Mouse (Mus musculus): Measurements from ENCODE around the gene Slc13a1.
"Not testable (repeated sequence)": the region's sequence is repeated elsewhere in the genome, so short reads cannot be mapped to it uniquely, and the experiment has no call there.

Gene Slc13a1

DNA sequence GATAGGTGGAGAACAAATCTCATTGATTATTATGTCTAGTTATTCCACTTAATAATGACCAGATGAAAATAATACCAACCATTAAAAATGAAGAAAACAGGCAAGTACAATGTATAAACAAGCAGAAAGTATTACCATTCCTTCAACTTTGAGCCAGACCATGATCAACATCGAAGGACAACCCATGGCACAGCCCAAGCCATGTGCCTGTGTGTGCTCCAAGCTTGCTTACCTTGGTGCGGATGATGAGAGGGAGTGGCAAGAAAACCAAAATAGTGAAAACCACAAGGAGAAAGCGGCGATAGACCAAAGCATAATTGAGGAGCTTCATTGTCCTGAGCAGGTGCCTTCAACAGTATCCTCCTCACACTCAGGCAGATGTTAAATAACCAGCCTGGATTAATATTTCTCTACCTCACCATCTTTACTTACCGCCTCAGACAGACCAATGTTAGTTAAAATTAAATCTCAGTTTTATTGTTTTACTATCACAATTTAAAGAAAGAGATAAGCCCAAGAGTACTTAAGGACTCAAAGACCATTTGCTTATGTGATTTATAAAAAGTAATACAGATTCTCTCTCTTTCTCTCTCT is at the start of gene Slc13a1:
TSS of gene Slc13a1 (minus strand) at position 359 of the 594 bp plus-strand sequence.
- no peak for DNase-seq

DNA sequence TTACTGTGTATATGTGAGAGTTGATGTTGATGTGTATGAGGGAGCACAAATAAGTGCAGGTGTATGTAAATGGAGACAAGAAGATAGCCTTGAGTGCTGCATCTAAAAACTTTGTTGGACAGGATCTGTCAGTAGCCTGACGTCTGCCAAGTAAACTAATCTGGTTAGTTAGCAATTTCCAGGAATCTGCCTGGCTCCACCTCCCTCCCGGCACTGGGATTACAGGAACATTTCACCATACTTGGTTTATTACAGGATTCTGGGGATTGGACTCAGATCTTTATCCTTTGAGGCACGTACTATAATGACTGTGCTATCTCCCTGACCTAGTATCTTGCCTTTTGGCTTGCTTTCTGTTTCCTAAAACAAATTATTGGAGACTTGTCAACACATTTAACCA is 40.0 kb upstream of the Slc13a1 start:
- no peak for DNase-seq

DNA sequence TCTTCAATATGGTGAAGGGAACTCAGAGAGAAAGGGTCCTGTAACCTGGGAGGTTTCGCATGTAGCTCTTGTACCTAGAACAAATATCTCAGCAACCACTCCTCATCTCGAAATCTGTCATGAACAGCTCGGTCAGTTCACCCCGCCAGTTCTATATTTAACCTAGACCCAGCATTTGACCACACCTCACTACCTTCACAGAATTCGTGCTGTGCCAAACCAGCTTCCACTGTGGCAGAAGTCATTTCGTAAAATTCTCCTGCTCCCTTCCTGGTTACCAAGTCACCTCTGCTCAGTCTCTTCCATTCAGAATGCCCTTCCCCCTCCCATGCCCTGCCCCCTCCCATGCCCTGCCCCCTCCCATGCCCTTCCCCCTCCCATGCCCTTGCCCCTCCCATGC is 34.3 kb upstream of the Slc13a1 start:
- DNase-seq = peak; percentile 45

DNA sequence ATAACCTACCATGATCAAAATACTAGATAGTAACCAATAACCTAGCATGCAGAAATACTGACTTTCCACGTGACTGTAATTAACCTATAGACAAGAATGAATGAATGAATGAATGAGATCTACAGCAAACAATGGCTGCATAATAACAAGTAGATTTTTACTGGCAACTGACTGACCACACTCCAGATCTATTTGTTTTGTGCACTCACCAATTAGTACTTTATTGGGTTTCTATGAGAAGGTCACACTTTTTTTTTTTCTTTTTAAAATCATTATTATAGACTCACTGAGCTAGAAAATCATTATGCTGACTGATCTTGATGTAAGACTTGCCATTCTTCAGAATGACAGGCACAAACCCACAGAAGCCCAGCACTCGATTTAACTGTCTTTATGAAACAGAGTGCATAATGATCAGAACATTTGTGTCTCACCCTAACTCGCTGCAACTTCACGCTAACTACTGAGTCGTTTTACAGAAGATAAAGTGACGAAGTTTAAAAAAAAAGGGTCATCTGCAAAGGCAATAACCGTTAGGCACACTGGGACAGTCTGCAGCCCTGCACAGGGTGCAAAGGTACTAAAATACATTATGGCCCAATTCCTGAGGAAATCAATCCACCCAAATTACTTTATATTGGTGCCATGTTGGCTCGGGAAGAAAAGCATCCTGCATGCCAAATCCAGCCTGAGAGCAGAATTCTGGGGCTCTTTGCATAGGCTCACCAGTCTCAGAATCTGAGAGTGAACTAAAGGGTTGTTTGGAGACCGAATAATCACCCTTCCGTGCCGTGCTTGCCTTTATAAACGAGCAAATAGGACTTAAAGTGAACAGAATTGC is 33.0 kb upstream of the Slc13a1 start:
- peak; percentile 57 for DNase-seq

DNA sequence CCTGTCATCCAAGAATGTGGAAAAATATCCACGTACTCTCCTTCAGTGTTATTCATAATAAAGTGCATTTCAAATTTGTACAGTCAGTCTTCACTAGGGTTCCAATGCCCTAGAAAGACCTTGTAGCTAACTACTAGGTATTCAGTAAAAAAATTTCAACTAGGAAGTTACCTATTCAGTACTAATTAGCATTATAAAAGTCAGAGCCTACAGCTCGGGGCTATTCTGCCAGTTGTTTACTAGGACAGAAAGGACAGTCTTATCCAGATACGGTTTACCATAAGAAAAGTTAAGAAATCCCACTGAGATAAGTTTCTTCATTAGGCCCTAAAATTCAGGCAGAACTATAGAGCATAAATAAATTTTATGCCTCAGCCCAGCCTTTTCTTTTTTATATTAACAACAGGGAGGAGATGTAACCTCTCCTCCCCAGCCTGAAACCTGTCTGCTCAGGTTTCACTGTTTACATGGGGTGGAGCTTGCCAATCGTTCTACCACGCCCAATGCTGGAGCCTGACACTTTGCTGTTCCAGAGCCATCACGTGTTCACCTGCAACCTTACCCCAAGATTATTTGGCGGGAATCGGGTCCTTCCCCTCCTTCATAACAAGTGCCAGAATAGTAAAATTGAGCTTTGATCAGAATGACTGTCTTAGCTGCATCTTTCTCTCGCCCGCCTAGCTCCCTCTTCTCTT is 29.8 kb upstream of the Slc13a1 start:
- DNase-seq = not testable (repeated sequence)

DNA sequence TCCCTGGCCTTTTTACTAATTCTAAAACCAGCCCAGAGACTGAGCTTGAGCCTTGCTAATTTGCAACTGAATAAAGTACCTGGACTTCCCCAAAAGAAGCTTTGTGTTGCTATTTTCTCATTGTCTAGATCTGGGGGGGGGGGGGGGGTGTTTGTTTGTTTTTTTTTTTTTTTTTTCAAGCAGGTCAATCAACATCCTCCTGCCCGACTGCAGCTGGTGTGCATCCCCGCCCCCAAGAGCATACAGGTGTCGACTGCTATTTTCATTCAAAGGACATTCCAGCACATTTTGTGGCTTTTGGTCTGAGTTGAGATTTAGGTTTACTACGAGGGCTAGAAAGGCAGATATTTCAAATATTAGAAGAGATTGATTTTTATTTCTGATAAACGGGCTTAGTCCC is 28.5 kb upstream of the Slc13a1 start:
- DNase-seq = not testable (repeated sequence)

DNA sequence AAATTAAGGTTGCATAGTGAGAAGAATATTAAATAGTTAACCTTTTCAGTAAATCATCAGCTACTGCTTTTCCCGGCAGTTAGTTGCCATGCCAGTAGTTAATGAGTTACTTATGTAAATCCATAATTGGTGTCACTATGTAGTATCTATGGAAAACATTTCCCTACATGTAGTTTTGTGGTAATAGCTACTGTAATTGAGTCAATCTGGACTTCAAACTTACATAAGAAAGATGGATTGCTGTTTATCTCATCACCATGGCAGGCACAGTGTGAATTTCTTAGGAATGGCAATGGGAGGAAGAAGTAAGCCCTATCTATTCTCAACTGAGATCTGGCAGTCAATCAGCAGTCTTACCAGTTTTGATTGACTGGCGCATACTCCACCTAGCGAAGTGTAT is 15.5 kb upstream of the Slc13a1 start:
- DNase-seq = no peak

DNA sequence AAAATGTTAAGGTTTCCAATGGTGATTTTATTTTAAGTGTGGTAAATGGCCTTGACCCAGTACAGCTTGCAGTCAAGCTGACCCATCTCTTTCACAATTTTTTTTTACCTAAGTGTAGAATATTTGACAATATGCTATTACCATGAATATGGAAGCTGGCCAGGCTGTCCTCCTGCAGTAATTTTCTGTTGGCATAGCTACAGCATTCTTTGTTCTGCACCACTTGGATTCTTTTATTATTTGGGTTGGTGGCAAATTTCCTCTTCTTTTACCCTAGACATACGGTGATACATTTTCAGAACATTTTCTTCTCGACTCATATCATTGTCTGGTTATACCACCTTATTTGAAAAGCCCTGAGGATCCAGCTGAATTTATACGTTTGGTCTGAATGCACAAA is 7.5 kb upstream of the Slc13a1 start:
- DNase-seq = peak; percentile 93

DNA sequence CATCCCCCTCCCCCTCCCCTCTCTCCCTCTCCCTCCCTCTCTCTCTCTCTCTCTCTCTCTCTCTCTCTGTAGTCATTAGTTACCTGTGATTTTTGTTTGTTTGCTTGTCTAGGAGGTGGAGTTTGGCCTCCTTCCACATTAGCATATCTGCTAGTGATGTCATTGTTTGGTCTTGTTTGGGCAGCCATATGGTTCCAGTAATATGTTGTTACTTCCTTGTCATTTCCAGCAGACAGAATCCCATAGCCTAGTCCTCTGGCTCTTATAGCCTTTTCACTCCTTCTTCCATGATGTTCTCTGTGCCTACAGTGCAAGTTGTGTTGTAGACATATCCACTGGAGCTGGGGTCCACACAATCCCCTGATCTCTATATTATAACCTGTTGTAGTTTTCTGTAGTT is 6.1 kb upstream of the Slc13a1 start:
- DNase-seq = peak; percentile 30

DNA sequence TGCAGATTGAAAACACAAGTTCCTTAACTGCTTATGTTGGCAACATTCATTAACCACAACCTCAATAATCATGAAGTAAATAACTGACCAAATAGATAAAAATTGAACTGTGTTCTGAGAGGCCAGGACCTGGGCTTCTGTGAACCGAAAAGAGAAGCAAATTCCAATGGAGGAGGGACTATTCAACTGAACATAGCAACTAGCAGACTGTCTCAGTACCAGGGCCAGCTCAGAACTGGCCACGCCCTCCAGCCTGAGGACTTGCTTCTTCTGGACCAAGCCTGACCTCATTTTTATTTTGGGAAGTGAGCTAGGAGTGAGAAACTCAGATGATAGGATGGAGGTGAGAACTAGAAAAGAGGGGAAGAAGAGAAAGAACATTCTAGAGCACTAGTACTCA is 4.8 kb upstream of the Slc13a1 start:
- peak; percentile 49 for DNase-seq

DNA sequence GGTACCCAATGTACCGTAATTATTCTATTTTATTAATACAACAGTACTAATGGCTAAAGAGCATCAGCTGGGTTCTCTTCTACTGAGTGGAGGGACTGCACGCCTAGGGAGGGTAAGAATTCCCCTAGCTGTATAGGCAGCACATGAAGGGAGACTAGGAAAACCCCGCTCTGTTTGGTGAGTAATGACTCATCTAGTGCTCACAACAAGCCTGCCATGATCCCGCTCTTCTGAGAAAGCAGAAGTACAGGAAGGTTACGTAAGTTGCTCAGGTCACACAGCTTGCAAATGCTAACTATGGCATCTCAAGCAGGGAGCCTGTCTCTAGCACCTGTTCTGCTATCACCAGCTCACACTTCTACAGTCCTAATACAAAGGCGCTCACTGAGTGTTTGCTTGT is 1.1 kb downstream of the Slc13a1 start:
- peak; percentile 80 for DNase-seq

DNA sequence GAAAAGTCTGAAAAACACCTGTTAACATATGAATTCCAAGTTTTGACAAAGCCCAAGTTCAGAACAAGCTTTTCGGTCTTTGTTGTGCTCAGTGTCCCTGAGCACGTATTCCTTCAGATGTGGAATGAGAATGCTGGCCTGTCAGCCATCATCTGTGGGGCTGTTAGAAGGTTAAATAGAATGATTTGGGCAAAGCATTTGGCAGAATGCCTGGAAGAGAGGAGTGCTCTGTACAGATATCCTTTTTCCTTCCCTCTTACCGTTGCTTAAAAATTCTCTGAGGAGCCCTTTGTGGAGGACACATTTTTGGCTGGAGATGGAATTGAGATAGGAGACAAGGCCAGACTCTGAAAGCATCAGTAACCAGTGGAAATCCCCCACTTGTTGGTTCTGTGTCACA is 2.6 kb downstream of the Slc13a1 start:
- peak; percentile 41 for DNase-seq

DNA sequence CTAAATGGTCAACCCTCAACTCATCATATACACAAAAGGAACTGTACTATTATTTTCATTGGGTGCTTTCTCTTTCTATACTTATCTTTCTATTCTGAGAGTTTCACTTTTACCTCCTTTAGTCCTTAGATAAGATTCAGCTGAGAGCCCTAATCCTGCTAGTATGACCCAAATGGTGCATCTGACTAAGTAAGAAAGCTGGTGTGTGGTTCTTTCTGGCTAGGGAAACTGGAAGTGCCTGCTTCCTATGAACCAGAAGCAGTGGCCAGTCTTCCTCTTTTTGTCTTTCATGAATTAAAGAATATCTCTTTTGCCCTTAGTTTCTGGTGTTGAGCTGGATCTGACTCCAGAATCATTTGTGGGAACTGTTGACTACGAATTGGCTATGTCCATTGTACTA is 8.1 kb downstream of the Slc13a1 start:
- no peak for DNase-seq

DNA sequence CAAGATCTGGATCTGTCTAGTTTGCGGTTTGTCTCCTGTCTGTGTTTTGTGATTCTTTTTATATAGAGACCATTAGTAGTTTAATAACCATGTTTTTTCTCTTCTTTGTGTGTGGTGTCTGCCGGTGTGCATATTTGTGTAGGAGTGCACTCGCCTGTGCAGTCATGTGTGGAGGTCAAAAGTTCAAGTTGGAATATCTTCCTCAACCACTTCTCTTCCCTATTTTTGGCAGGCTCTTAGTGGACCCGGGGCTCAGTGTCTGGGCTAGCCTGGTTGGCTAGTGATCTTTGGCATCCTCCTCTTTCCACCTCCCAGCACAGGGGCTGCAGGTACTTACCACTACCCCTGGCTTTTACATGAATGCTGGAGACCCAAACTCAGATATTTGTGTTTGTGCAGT is 13.0 kb downstream of the Slc13a1 start:
- DNase-seq = no peak

DNA sequence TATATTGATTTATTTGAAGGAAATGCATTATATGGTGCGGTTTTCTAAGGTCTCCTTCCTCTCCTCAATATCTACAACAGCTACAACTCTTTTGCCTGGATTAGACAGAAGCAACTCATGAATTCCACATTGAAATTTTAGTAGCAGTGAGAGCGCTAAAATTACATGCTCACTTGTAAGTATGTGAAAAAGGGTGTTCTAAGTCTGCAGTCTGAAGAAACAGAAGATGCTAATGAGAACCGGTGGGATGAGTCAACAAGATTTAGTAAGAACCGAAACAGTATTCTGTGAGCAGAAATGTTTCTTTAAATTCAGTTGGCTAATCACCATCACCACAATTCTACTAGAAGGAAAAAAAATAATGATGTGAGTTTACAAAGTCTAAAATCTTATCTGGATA is 34.9 kb downstream of the Slc13a1 start:
- DNase-seq = no peak

DNA sequence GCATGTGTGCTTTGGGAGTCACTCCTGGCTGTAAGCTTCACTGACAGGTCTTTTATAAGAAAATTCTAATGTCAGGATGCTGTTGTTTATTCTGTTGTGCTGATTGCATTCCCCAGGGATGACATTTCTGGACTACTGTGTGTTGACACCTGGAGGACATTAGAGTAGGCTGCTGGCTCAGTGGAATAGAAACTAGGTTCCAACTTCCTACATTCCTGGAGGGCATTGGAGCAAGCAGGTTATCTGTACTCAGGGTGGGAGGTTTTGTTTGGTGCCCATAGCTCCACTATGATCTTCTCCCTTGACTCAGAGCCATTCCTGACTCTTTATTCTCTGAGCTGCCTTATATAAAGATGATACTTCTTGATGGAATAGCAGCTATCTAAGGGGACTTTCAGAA is 45.3 kb downstream of the Slc13a1 start:
- DNase-seq = peak; percentile 14

DNA sequence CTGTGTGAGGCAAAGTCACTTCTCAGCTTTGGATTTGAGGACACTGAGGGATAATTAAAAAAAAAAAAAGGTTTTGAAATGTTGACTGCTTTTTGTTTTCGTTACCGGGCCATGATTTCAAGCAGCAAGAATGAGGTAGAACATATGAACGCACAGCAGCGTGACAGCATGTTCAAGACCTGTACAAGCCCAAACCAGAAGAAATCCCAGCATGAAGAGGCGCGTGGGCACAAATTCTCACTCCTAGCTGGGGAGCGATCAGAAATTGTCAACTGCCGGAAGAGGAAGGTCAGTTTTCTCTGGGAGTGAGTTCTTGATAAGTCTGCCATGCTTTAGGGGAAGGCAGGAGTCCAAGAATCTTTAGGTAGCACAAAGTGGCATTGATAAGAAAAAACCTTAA is 56.3 kb downstream of the Slc13a1 start:
- DNase-seq = peak; percentile 60

DNA sequence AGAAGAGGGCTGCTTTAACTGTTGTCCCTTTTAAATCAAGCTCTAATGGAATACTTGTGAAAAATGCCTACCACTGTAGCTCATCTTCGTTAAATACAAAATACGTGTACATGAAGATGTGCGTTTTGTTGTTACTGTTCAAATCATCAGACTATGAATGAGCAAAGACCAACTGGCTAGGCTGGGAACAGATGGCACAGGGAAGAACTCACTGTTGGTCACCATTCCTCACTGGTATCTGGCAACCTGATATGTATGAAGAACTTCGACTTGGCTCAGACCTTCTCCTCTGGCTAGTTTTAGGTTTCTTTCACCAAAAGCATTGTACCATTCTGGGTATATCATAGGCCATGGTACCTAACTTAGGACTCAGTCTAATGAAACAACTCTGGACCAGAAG is 59.4 kb downstream of the Slc13a1 start:
- DNase-seq = peak; percentile 87

DNA sequence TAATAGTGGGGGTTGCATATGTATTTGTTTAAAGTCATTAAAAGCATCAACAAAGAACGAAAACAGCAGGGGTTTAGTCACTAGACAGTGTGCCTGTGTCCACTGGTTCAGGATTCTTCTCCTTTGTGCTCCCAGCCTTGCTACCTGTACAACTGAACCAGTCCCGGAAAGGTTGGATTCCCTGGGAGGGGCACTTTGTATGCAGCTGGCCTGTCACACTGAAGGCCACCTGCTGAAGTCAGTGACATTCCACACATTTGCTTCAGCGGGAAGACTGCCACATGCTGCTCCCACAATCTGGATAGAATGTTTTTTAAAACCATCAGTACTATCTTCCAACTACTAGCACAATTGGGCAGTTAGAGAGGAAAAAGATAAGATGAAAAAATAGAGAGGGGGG is 61.7 kb downstream of the Slc13a1 start:
- peak; percentile 97 for DNase-seq

DNA sequence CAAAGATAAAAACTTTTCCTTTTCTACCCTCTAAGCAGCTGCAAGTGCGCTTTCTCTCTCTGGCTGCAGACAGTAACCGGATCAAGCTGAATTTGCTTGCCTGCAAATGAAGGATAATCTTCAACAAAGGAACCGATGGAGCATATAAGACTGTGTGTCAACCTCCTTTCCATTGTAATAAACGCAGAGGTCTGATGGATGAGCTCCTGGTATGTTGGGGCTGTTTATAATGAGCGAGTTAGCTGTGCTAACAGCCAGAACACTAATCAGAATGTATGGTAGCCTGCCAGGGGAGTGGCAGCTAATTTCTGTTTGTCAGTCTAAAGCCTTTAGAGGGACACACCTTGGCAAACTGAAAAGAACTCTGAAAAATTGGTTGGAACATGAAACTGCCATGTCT is 62.2 kb downstream of the Slc13a1 start:
- no peak for DNase-seq

DNA sequence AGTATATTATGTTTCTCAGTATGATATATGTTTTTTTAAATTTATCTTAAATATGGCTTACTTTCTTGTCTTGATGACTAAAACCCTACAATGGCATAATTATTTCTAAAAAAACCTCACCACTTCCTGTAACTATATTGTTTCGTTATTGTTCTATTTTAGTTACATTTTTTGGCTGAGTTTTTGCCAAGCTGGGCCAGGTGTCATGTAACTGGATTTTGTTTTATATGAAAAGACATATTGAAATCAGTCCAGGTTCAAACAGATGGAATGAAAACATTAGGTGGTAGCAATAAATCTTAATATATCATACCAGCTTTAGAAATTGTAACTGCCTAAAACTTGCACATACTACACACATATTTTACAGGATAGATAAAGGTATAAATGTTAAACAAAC is 66.6 kb downstream of the Slc13a1 start:
- DNase-seq = peak; percentile 96

DNA sequence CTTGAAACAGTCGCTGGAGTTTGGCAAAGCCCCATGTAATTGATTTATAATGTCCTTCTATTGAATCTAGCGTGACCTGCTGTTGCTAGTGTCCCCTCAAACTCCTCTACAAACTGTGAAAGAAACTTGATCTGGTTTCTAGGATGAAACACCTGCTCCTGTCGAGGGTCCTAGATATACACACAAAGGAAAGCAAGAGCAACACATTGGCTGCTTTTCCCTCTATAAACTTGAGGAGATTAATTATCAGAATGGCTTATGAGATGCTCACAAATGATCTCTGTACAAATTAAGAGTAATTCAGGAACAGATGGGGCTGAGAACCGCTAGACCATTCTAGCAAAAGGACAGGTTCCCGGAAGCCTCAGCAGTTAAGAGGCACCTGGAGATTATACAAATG is 67.2 kb downstream of the Slc13a1 start:
- DNase-seq = peak; percentile 89

DNA sequence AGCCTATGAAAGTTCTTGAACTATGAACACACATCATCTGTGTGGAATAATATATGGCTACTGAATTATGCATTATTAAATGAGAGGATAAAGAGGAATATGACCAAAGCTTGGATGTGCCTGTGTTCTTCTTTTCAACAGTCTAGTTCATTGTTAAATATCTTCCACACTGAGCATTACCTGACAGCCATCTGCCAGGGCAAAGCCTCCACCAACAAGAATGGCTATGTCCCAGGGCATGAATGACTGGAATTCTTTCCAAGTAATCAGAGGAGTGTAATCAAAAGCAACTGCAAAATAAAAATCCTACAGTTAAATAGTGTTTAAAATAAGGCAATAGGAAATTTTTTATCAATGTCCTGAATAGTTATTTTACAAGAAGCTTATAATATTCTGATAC is 70.5 kb downstream of the Slc13a1 start:
- DNase-seq = peak; percentile 90

DNA sequence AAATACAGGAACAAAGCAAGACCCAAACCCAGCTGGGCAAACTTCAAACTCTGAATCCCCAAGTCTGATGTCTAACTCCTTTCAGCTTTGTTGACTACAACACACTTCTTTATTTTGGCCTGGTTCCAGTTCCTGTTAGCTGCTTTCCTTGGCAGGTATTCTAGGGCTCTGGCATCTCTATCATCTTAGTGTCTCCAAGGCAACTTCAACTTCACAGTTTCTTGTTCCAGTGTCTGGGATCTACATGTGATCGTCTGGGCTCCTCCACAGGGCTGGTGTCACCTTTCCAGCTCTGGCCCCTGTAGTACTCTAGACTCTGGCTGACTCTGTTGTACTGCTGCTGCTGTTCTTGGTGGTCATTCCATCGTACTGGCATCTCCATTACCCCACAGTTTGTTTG is 91.8 kb downstream of the Slc13a1 start:
- DNase-seq = no peak

Data from cerebellum, adult 9-10 months (tissue).